Mouse (Mus musculus) T-helper 1 cell (primary cell): Measurements from ENCODE around the gene Nub1.

Source experiments
- in situ Hi-C: fragments of 300-600 bp; cut with MboI, MseI; formaldehyde crosslinking; loops from one replicate; pipeline ENCODE4 v1.15.1; 2025; ENCODE audit warnings: high pct_unique_total_duplicates

Gene Nub1

DNA sequence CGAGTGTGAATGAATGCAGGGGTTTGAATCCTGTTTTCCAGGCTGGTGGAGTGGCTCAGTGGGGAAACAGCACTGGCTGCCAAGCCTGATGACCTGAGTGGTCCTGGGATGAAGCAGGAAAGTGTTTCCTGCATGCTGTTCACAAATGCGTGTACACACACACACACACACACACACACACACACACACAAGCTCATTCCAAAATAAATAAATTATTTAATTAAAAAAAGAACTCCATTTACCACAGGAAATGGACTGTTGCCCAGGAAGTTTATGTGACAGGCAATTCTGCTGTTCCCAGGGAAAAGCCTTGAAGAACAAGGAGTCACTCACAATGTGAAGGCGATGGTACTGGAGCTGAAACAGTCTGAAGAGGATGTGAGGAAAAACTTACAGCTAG lies 11.4 kb downstream of the Nub1 start:
- in situ Hi-C loops, result no loop called here

- in situ Hi-C loops, result no loop called here
Measured at GRCm38 (mm10) chr5:24701271-24701670, 15.9 kb downstream of the Nub1 start.

- in situ Hi-C loops, result no loop called here
Measured at GRCm38 (mm10) chr5:24704615-24705014, 19.3 kb downstream of the Nub1 start.

- in situ Hi-C loops, result no loop called here
Measured at GRCm38 (mm10) chr5:24709962-24710361, 24.6 kb downstream of the Nub1 start.

DNA sequence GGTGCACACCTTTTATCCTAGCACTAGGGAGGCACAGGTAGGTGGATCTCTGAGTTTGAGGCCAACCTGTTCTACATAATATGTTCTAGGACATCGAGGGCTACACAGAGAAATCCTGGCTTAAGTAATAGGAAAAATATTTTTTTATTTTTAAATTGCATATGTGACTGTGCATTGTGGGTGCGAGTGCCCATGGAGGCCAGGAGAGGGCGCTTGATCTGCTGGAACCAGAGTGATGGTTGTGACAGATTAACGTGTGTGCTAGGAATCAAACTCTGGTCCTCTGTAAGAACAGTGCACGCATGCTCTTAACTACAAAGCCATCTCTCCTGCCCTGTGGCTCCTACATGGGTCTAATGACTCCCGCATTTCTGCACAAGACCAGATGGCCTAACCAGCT lies 26.3 kb downstream of the Nub1 start:
- in situ Hi-C loops, result no loop called here

DNA sequence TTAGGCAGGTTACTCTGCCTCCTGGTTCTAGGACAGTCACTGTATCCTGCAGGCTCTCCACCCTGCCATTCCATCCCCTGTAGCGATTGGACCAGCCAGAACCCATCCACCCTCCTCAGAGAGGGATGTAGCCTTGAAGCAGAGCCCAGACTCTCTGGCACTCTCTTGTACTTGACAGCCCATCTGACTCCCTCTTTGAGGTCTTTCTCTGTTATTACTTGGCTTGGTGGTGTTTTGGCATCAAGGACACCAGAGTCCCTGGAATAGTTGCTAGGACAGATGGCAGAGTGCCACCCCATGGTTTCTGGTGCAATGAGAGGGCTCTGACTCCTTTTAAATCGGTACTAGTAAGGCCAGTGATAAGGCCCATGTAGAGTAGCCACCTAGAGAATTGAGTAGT lies 27.9 kb downstream of the Nub1 start:
- in situ Hi-C loops, result no loop called here

GRCm38 (mm10) chr5:24713987-24714386 lies 28.7 kb downstream of the Nub1 start:
- in situ Hi-C loops, result no loop called here

DNA sequence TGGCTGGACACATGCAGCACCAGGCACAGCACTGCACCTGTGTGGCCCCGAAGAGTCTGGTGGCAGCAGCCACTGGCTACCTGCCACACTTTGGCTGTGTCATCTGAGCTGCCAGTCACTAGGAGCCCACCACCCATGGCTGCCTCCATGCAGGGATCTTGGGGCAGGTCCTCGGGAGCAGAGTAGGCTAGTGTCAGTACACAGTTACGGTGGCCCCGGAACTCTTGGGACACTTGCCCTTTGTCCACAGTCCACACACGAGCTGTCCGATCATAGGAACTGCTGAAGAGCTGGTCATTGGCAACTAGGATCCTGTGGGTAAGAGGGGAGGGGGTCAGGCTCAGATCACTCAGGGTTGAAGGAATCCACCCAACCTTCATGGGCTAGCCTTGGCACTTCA lies 32.7 kb downstream of the Nub1 start:
- in situ Hi-C loops, result no loop called here

DNA sequence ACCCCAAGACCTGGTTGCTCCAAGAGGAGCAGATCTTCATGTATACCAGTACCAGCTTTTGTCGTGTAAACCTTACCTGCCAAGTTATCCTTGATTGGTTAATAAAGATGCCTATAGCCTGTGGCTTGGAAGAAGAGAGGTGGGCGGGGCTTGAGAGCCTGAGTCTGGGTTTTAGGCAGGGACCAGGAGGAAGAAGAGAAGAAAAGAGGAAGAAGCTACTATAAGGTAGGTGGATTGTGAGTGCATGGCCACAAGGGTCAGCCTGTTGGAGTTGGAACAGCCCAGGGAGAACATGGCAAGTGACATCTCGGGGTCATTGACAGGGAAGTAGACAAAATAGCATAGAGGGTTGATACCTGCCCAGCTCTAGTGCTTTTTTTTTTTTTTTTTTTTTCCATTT lies 34.5 kb downstream of the Nub1 start:
- in situ Hi-C loops, result no loop called here

DNA sequence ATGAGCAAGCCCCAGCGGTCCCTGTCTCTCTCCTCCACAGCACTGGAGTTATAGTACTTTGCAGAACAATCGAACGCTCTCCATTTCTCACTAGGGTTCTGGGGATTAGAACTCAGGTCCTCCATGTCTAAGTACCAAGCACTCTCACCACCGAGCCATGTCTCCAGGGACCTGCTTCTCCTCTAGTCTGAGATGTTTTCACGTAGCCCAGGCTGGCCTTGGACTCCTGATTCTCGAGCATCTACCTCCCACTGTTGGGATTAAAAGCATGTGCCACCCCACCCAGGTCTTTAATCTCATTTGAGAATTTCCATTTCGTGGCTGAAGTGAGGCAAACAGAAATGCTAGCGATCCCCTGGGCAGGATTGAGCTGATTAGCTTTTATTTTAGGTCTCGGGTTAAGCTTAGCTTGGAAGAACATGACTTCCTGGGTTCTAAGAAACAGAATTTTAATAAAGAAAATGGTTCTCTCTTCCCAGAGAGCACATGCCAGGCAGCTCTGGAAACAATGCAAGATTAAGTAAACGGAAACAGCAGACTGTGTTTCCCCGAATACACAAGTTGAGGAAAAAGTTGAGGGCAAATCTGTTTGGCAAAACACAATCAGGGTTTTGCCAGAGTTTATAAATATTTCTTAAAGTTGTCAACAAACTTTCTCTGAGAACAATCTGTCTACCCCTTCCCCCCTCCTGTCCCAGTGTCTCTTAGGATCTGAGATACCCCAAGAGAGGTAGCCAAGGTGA lies 38.4 kb downstream of the Nub1 start:
- in situ Hi-C loops, result no loop called here

DNA sequence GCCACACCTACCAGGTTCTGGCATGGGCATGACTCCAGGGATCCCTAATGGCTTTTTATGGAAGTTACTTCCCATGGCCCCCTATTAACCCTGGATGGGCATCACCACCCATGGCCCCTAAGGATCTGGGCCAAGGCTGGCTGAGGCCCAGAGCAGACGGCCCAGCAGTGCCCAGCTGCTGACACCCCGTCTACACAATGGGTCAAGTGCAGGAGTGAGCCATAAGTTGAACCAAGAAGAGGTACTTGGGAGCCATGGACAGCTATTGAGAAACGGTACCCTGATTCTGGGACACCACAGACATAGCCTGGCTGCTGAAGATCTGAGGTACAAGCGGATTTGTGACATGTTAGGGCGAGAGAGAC lies 38.9 kb downstream of the Nub1 start:
- in situ Hi-C loops, result no loop called here

- in situ Hi-C loops, result no loop called here
Measured at GRCm38 (mm10) chr5:24724805-24725204, 39.5 kb downstream of the Nub1 start.

- in situ Hi-C loops, result no loop called here
Measured at GRCm38 (mm10) chr5:24725897-24726296, 40.6 kb downstream of the Nub1 start.

DNA sequence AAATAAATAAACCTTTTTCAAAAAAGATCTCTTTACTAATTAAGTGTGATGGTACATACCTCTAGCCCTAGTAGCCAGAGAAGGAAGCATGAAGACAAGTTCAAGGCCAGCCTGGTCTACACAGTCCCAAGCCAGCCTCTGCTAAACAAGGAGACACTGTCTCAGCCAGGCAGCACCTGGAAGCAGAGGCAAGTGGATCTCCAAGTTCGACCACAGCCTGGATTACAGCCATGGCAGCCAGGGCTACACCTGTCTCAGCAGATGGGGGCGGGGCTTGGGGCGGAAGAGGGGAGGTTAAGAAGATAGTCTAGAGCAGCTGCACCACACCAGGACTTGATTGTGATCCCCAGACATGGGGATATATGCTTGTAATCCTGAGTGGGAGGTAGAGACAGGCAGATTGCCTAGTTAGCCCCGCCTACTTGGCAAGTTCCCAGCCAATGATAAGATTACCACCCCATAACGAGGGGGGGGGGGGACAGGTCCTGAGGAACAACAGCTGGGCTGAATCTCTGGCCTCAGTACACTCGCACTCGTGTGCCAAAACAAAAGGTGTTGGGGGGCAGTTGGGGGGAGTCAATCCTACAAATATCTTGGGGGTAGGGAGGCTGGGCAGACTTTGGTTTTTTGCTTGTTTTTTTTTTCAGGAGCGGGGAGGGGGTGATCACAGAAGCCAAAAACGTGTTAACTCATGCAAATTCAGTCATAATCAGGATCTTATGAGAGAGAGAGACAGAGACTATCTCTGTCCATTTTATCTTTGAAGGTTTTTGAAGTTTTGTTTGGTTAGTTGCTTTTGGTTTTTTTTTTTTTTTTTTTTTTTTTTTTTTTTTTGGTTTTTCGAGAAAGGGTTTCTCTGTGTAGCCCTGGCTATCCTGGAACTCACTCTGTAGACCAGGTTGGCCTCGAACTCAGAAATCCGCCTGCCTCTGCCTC lies 41.8 kb downstream of the Nub1 start:
- in situ Hi-C loops, result no loop called here

DNA sequence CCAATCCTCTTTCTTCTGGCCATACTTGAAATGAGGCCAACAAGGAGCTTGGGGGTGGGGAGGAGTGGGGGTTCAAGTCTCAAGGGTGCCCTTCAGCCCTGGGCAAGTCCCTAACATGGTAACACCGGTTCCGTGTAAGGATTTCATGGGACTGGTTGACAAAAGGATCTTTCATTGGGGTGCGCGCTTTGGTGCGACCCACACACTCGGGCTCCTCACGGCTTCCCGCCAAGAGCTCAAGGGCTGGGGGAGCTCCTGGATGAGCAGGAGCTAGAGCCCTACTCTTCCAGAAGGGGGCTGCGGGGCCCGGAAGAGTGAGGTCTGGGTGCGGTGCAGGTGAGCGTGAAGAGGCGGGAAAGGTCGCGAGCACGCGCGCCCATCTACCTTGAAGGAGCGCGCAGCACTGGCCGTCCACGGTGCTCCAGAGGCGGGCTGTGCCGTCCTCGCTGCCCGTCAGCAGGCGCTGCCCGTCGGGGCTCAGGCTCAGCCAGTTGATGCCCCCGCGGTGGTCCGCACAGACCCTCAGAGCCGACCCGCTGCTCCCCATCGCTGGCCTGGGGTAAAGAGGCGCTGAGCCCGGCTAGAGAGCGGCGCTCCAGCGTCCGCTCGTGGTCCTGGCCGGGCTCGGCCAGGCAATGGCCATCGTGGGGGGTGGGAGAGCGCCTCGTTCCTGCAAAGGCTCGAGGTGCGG lies 44.6 kb downstream of the Nub1 start:
- in situ Hi-C loops, result no loop called here

DNA sequence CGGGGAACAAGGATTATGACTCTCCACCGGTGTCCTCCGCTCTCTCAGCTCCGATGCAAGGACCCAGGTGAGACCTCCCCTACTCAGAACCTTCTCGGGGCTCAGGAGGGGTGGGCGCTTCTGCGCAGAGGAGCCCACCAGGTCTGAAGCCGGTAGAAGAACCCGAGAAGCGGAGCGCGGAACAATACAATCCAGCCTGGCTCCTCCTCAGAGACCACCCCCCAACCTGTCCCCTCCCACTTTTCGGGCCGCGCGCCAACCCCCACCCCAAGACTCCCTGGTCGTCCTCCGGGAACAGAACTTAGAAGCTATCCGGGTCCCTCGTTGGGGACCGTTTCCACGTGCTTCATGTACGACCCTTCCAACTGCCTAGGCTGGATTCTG lies 45.1 kb downstream of the Nub1 start, which contains the start of gene Wdr86:
TSS of gene Wdr86 (minus strand) at position 240 of the 384 bp plus-strand sequence.
- in situ Hi-C loops, result no loop called here

GRCm38 (mm10) chr5:24730986-24731385 lies 45.7 kb downstream of the Nub1 start:
- in situ Hi-C loops, result no loop called here

GRCm38 (mm10) chr5:24733134-24733533 lies 47.8 kb downstream of the Nub1 start:
- in situ Hi-C loops, result no loop called here

DNA sequence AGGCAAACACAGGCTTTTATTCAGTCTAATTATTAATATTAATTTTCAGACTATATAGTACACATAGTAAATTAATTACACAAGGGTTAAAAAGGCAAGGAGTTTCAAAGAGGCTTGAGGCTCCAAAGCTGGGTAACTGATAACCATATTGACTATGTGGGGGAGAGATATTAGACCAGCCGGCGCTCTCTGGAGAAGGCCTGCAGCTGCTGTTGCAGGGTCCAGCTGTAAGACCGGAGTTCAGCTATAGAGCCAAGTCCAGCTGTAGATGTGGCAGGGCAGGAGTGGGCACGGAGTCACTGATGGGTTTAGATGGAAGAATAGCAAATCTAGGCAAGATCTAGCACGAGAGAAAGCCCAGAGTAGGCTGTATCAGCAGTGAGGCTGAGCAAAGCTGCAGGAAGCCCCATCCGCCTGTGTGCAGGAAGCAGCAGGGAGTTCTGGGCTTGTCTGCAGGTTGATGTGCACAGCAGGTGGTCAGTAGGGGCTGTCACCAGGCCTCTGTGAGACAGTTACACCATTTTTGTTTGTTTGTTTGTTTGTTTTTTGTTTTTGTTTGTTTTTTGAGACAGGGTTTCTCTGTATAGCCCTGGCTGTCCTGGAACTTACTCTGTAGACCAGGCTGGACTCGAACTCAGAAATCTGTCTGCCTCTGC lies 48.6 kb downstream of the Nub1 start:
- in situ Hi-C loops, result no loop called here

- in situ Hi-C loops, result loop anchor here (5.0 kb wide), 2 partner anchors 50 to 795 kb away; no protein-coding TSS in a partner anchor
Measured at GRCm38 (mm10) chr5:24737595-24737994, 52.3 kb downstream of the Nub1 start.

- in situ Hi-C loops, result loop anchor here (5.0 kb wide), 2 partner anchors 49 to 796 kb away; no protein-coding TSS in a partner anchor
Measured at GRCm38 (mm10) chr5:24738517-24738916, 53.2 kb downstream of the Nub1 start.
